Mouse (Mus musculus) erythroblast, adult 5-6 weeks (primary cell): Measurements from ENCODE around the gene Pard3. TPM values are rescaled to one million over a fixed set of nuclear protein-coding genes. Genes with fewer than 3 reads are reported as not detected.
A peak's percentile ranks its signal among the peaks of the same experiment; 100 is the strongest.

Experiments used
- ATAC-seq: replicated peaks from 2 replicates; pipeline ENCODE4 v1.8.0; 2016; ENCODE audit warnings: moderate number of reproducible peaks, mild to moderate bottlenecking, moderate TSS enrichment, inconsistent platforms; ENCODE audit not compliant: poor library complexity, low FRiP score, severe bottlenecking
- total RNA-seq, 2 experiments: library from RNA; stranded (forward) in 1 of 2; stranded (reverse) in 1 of 2; fragments of 150-400 nt in 1 of 2; fragments of 200-764, 138-1000 nt in 1 of 2; gene quantifications; 2 replicates each; pipeline versions ENCODE4 v1.2.3 to v1.2.4; 2015 to 2017; ENCODE audit warnings: low replicate concordance in 2 of 2

Pard3 gene
- total RNA-seq, 2 experiments from 2014 or later = 2.7 to 5.8 TPM

DNA sequence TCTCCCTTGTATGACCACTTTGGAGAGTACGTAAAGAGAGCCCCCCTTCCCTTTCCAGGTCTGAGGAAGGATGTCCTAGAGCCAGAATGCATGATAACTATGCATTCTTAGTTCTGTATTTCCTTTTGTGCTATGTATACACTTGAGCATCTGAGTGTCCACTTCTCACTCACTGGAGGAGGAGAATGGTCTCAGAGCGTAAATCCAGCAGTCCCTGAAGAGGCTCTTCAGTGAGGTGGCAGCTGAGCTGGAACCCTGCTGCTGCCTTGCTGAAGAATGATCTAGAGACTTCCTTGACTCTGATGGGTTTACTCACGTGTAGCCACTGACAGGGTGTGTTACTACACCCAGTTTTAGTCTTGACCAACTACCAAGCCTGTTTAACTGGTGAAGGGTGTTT lies 107.2 kb downstream of the Pard3 start:
- no peak for ATAC-seq

DNA sequence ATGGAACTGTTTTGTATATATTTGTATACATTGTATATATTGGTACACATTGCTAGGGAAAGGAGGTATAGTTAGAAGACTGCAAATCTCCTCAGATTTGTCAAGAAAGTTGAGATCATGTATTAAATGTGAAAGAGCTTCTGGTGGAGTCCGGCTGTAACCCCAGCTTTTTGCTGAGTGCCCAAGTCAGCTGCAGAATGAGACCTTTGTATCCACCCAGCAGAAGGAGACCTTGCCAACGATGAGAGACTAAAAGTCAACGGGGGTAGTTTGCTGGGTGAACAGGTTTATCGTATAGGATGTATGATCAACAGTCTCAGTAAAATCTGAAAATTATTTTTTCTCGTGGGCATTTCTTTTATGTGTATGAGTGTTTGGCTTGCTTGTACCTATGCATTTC lies 109.8 kb downstream of the Pard3 start:
- no peak for ATAC-seq

DNA sequence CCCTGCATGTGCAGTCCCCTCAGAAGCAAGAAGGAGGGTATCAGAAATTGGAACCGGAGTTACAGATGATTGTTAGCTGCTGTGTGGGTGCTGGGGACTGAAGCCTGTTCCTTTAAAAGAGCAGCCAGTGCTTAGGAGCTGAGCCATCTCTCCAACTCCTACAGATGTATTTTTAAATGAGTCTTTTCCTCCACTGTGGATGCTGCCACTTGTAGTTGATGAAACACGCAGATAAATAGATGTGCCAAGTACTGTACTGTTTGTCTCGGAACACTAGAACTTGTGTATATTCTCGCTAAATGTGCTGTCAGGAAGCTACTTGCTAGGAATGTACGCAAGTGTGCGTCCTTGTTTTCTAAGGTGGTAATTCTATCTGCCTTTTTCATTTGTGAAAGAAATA lies 110.7 kb downstream of the Pard3 start:
- ATAC-seq = no peak

DNA sequence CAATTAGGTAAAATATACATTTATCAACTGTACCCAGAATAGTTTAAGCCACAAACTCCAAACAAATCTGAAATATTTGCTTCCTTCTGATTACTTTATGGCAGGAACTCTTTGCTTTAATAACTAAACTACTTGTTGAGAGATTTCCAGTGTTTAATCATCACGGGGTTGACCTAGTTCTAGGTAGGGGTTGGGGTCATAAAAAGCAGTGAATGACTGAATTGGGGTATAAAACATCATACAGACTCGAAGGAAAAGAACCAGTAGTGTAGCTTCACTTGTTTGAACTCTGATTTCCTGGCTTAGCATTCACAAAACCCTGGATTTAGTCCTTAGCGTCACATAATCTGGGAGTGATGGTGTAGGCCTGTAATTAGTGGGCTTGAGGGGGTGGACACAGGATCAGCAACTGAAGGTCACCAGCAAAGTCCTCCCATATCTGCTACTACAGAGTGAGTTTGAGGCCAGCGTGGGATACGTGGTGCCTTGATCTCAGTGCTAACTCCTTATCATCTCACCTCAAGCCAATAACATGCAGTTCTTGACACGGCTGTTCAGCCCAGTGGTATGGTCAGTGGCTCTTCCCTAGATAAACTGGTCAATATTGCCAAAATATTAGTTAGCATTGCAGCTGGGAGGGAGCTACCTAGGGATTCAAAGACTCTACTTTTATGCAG lies 111.6 kb downstream of the Pard3 start:
- ATAC-seq = no peak

DNA sequence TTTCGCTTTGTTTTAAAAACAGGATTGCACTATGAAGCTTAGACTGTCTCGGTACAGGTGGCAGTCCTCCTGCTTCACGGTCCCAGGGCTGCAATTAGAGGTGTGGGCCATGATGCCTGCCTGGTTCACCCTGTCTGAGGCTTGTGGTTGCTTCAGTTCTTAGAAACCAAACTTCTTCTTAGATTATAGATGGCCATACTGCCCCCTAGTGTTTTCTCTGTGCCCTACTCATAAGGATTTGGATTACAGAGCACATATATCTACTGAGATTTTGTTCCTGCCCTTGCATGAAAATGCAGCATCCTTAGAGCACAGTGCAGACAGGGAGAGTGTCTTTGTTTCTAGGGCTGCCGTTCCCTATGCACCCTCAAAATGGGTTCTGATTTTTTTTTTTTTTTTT lies 114.9 kb downstream of the Pard3 start:
- ATAC-seq = no peak

DNA sequence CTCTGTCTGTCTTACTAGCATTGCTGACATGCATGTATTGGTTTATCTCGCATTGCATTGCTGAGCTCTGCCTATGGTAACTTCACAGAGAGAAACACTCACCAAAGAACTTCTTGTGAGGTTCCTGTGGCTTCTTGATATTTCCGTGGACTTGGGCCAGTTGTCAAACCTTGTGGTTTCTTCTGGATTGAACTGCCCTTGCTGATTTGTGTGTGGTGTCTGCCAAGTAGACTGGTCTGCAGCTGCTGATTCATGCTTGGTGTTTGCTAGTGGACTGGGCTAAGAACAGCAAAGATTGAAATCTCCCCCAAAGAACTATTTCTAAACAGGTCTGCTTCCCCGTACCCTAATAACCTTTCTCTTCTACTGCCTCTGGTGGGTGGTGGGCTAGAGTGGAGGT lies 117.6 kb downstream of the Pard3 start:
- ATAC-seq = no peak

DNA sequence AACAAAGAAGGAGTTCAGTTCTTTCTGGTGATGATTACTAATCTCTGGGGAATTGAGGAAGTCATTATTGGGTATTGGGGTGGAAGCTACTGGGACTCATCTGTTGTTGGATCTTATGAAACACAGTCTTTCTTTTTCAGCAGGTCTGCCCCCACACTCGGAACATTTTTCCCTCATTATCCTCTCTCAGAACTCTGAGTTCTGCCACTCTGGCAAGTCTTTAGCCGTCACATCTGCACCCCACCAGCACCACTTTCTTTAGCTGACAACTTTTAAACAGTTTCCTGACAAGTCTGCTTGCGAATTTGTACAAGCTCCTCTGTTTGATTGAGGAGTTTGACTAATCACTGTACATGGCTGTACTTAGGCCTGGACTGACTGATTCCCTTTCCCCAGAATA lies 118.4 kb downstream of the Pard3 start:
- ATAC-seq = no peak

DNA sequence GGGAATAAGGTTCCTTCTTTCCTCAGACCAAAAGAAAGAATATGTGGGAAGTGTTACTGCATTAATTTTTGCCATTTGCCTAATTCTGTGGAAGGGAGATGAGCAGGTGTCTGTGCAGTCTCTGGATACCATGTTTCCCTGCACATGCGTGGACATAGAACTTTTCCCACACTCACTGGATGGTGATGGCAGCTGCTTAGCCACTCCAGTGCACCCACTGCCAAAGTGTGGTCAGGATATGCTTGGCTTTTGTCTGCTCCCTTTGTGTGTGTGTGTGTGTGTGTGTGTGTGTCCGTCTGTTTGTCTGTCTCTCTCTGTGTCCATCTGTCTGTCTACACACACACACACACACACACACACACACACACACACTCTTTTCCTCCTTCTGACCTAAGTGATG lies 119.8 kb downstream of the Pard3 start:
- no peak for ATAC-seq

DNA sequence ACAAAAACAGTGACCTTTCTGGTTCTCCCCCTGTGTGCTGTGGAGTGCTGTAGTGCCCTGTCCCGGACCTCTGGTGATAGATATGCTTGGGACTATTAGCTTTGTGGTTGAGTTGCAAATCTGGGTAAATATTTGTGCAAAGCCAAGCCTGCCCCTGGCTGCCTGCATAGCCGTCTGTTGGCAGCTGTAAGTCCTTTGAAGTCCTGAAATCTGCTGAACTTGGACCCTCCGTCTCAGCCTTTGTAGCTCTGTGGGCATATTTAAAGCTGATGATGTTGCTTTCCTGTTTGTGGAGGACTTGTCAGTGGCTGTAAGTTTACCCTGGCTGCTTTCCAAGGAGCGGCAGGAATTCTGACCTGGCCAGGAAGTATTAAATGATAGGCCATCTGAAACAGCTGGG lies 120.3 kb downstream of the Pard3 start:
- no peak for ATAC-seq

DNA sequence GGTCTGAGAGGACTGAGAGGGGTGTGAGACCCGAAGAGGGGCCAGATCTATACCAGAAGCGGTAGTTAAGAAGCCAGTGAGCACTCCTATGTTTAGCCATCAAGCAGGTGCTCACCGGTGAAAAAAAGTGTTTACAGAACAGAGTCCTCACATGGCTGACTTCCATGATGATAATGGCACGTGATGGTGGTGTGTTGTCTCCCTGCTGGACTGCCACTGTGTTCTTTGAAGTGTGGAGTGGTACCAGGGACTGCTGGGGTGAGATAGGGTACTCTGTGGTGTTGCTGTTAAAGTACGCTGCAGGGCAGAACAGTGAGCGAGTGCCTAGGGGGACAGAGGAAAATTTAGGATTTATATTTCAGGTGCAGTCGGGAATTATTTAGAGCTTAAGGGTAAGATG lies 122.2 kb downstream of the Pard3 start:
- no peak for ATAC-seq

DNA sequence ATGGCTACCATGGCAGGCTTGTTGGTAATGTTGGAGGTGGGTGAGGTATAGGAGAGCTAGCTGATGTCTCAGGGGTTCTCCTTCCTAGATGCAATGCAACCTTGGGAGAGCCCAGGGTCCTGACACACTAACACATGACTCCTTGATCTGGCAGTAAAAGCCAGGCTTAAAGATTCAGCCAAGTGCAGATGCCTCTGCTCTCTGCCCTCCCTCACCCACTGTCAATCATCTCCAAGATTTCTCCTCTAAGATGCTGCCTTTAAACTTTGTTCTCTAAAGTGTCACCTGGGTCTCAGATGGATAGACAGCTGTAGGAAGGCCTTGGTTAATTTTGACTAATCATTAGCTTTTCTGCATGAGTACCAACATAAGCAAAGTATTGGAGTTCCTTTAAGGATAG lies 125.0 kb downstream of the Pard3 start:
- ATAC-seq = no peak

DNA sequence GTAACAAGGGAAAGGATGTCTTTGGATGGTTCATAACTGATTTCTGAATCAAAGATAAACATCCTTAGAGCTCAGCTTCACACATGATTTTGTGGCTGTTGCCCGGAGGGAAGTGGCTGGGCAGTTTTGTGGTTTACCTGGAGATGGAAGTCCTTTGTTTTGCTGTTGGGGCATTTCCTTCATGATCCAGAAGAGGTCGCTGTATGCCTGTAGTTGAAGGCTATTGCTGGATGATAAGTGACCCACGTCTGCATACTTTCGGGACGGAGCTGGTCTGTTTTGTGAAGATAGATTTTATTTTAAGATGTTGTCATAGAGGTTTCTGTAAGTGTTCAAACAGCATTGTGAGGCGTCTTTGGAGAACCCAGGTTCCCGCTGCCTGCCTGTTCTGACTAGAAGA lies 126.7 kb downstream of the Pard3 start:
- no peak for ATAC-seq

DNA sequence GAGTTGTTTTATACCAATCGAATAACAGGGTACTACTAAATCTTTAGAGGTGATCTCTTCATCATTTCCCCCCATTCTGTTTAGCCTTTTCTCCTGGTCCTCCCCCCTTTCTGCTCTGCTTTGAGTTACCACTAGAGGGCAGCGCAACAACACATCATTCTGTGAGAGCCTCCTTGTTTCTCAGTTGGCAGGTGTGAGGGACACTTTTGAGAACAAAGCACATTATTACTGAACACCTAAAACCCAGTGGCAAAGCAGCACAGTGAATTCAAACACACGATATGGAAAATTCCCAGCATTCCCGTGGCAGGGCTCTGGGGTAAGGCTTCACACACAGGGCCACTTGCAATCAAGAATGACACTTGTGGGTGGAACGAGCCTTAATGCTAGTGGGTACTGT lies 127.7 kb downstream of the Pard3 start:
- peak; percentile 43; the same call in 1 of the 2 replicates for ATAC-seq

DNA sequence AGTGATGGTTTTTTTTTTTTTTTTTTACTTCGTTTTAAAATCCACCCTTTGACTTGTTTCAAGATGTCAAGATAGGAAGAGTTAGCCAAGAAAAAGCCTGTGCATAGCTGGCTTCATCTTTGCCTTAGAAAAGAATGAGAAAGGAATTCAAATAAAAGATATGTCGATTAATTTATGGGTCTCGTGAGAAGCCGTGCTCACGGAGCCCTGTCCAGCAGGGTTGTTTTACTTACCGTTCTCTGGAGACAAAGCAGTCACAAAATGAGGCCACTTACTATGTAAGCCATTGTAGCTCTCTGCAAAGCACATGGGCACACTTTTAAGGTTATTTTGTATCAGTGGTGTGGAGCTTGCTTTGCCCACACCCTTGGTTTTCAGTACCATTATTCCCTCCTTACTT lies 128.1 kb downstream of the Pard3 start:
- no peak for ATAC-seq

DNA sequence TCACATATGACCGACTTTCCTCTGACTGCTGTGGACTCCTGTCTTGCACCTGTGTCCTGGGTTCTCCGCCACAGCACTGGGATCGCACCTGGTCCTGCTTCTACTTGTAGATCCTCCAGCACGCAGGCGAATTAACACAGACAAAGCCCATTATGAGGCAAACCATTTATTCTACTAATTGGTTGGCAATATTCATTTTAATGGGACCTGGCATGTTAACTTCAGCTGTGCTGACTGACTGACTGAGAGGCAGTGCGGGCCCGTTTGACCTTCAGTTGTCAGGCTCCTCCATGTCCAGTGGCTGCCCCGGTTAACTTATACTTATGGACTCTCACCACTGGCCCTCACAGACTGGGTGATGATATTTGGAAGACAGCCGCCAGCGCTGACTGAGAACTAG lies 128.6 kb downstream of the Pard3 start:
- ATAC-seq = no peak

DNA sequence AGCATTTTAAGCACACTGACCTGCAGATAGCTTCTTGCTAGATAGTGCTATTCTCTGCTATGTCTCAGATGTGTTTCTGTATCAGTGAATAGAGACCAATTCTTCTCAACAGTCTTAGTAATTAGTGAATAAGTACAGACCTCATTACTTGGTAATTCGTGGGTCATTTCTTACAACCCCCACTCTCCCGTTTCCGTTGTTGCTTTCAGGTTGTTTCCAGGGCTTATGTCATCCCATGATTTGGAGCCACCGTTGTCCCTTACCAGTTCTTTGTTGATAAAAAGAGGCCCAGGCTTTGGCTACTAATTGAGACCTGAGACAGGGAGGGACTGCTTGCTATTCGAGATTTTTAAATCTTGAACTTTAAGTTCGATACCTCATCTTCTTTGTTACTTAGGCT lies 129.7 kb downstream of the Pard3 start:
- ATAC-seq = no peak

DNA sequence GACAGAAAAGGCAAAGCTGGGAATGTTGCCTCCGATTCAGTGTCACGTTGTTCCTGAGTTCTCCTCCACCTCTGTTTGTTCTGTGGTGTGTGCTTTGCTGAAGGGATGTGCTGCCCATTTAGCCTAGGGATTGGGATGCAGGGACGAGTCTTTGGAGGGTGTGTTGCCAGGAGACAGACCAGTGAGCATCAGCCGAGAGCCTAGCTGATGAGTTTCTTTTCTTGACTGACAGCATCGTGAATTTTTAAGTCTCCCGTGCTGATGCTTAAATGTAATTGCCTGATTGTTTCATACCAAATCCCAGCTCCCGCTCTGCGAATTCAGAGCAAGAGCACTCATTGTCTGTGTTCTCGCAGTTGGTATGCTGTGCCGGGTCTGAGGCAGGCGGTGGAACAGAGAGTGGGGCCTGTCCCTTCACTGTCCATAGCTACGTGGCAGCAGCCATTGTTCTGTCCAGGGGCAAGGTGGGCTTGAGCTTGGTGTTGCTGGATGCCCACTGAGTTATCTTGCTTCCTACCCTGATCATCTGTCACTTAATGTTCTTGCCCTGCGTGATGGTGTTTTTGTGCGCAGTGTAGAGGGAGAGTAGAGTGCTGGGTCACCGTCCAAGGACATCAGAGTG lies 131.2 kb downstream of the Pard3 start:
- ATAC-seq = no peak

DNA sequence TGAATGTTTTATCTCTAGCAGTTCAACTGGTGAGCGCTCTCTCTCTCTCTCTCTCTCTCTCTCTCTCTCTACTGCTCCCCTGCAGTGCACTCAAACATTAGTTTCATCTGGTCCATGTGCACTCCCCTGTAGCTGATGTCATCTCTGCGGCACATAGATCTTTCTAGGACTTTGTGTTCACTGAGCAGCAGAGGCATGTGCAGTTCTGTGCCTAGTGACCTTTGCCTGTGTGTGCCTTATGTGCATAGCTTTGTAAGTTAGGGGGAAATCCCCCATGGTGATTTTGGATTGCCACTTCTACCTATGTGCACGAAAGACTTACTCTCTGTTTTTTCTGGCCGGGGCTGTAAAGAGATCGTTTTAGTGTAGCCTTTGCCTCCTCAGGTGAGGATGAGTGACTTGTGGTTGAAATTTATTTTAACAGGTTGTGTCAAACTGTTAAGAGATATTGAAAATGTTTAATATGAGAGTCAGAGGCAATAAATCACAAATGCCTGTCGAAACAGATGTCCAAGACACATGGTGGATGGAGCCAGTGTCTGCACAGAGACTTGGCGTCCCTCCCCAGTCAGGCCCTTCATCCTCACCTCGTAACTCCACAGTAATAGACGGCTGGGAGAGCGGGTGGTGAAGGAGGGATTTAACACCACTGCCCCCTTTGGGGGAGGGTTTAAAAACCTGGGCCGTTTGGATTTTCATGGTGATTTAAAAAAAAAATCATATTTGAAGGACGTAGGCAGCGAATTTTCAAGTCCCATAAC lies 133.0 kb downstream of the Pard3 start:
- no peak for ATAC-seq

DNA sequence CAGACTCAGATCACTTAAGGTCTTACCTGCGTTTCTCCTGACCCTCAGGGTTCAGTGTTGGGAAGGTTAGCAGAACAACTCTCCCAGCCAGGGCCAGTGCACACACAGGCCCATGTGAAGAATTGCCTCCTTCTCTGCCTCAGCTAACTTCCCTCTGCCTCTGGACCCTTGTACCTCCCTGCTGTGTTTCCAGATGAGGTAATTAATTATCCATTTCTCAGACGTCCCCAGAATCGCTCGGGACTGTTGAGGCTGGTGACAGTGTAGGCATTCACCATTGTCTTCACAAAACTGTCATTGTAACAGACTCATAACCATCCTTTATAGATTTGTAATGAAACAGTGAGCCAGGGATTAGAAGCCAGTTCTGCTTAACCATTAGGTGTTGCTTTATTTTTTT lies 143.8 kb downstream of the Pard3 start:
- no peak for ATAC-seq

DNA sequence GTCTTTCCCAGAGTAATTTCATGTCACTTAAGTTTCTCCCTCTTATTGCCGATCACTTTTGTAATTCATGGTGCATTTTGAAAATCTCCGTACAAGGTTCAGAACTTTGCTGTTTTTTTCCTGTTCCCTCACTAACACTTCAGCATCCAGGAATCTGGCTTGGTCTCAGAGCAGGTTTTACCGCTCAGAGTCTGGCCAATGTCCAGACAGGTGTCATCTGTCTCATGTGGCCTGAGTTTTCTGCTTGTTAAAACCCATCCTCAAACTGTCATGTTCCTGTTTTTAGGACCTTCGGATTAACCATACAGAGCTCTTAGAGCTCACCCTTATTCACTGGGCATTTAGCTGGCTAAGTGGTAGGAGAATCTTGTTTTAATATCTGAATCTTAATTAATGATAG lies 146.9 kb downstream of the Pard3 start:
- no peak for ATAC-seq

DNA sequence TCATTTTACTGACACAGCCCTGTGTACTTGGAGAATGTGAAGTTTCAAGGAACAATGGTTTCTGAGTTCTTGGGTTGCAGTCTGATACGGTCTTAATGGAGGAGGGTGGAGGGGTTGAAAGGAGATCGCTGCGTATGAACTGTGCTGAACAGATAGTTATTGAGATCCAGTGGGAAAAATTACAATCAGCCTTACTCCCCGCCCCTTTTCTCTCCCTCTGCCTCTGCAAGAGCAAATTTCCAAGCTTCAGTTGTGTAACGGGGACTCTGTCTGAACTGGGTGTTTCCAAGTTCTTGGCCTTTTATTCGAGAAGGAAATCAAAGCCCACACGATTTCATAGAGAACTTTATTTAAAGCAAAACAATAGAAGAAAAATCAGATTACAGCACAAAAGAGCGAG lies 150.6 kb downstream of the Pard3 start:
- ATAC-seq = no peak
